Comparison of ENCODE assay signal across 8 mouse cellular contexts in genomic region chr6:83443441-83444340, GRCm38 (mm10). TPM values are rescaled to one million over a fixed set of nuclear protein-coding genes. Genes with fewer than 3 reads are reported as not detected.
DNase-seq lines count a peak whose midpoint lies in the region; ATAC-seq and TF ChIP-seq lines count a peak whose summit lies in the region.

No protein-coding gene starts in this region.

- POLR2A ChIA-PET in Patski (lab: Charles Lee), result interaction anchor here (1.1 kb wide), 1 partner anchor 31 kb away, joined by 3 read pairs; no protein-coding TSS in a partner anchor

- H3K4me1 ChIP-seq in hindbrain, postnatal 0 days (ENCODE audit: insufficient read depth, low read length), result peaks cover 45% of the 10 kb centered on the region

- intact Hi-C loops in gastrocnemius, postnatal 14 days (cut with DNase I; ENCODE audit: low total_unique reads), result loop anchor here (5.0 kb wide), 1 partner anchor 69 kb away; no protein-coding TSS in a partner anchor
- intact Hi-C loops in left cerebral cortex, postnatal 14 days (cut with DNase I), result loop anchor here (5.0 kb wide), 1 partner anchor 64 kb away; the partner anchor contains the start of gene Dguok

- H3K4me3 ChIP-seq in hindbrain, postnatal 0 days (ENCODE audit: low read length), result no peak overlapping the region

- no peaks in the 10 kb centered on the region for H3K36me3 ChIP-seq in hindbrain, postnatal 0 days (ENCODE audit: insufficient read depth, low read length)

- 5% methylated on average over 13 of the region's 13 CpGs for WGBS in hindbrain, postnatal 0 days

- H3K9ac ChIP-seq in hindbrain, postnatal 0 days (replicated peaks; ENCODE audit: low read length), result no peak overlapping the region

- H3K27me3 ChIP-seq in Patski, result no peaks in the 10 kb centered on the region
- no peaks in the 10 kb centered on the region for H3K27me3 ChIP-seq in hindbrain, postnatal 0 days (ENCODE audit: insufficient read depth, low read length)

- CTCF ChIA-PET in Patski (lab: Charles Lee), result interaction anchor here (1.4 kb wide), 2 partner anchors 31 to 67 kb away, joined by 3 read pairs; no protein-coding TSS in a partner anchor

- peak overlapping the region; percentile 97; the same call in 1 of the 2 replicates for H3K27ac ChIP-seq in hindbrain, postnatal 0 days

- peak overlapping the region; percentile 79 for H3K4me2 ChIP-seq in hindbrain, postnatal 0 days (ENCODE audit: low read depth, low read length)

- no peak for TF ChIP-seq CTCF in Patski (IDR thresholded peaks at IDR 0.05)
- no peak for TF ChIP-seq CTCF in hindbrain, postnatal 0 days (IDR thresholded peaks at IDR 0.05; ENCODE audit: low read depth)

- no peak for DNase-seq in Patski (ENCODE audit: low read depth, low spot score)
- peak; percentile 86 for DNase-seq in cerebellum, adult 9-10 months
- peak; percentile 71 for DNase-seq in gastrocnemius, postnatal 14 days
- peak; percentile 84 for DNase-seq in hindbrain, postnatal 0 days (ENCODE audit: low spot score)
- DNase-seq in left cerebral cortex, postnatal 14 days (ENCODE audit: low spot score in 2 of 2), result peak; percentile 63 to 69
- peak; percentile 89 to 95 for DNase-seq in lung, postnatal 4 days
- DNase-seq in right cerebral cortex, postnatal 4 days, result peak; percentile 65

- ATAC-seq in Patski, result peak; percentile 44
- peak; percentile 57 for ATAC-seq in hindbrain, postnatal 0 days
- ATAC-seq in erythroid progenitor cell, adult 5-6 weeks (replicated peaks; ENCODE audit: low FRiP score, poor library complexity, severe bottlenecking), result no peak

- in situ Hi-C loops in Patski (cut with MboI; ENCODE audit: low pct_unique_long_range_greater_than_20kb), result no loop called here

- no peaks in the 10 kb centered on the region for H3K9me3 ChIP-seq in hindbrain, postnatal 0 days (ENCODE audit: low read length)

RNA-seq across cellular contexts. Expression of gene Tet3, which starts 15.2 kb away (rescaled TPM):
- 10.5 TPM for polyA plus RNA-seq in Patski (2021)
- 10 to 100 TPM; 30.4 to 36.7 TPM for total RNA-seq in gastrocnemius, postnatal 14 days (2021)
- 30.8 and 34.8 TPM in 2 replicates for total RNA-seq in hindbrain, postnatal 0 days (2014; rRNA removed)
- polyA plus RNA-seq in hindbrain, postnatal 0 days (2015; fragmentation: Nextera tagmentation; extraction: Ambion mirVana), result 38.0 and 41.9 TPM in 2 replicates
- total RNA-seq in left cerebral cortex, postnatal 14 days (2021), result 100 to 1,000 TPM; 106 to 114 TPM
- 33.5 and 46.5 TPM in 2 replicates for total RNA-seq in erythroid progenitor cell, adult 5-6 weeks (2015; ENCODE audit: low replicate concordance)
- 28.2 and 32.9 TPM in 2 replicates for total RNA-seq in erythroid progenitor cell, adult 5-6 weeks (2017; ENCODE audit: low replicate concordance)
